Mouse (Mus musculus): Measurements from ENCODE around the gene Gm20379.

DNA sequence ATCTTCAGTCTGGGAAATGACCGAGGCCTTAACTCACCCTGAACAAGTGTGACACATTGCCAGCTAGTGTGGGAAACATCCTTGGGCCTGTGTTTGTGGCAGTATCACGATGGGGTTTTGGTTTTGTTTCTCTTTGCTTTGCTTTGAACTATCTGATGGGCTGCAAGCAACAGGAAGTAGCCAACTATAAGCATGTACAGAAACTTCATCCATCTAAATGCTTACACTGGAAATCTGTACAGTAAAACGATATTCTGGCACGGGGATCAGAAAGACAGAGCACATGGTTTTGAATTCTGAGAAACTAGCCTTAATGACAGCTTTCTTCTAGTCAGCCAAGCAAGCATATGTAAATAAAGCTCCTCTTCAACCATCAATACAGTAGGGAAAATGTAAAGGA lies 48.2 kb downstream of the Gm20379 start:
- no peak for TF ChIP-seq CTCF (IDR thresholded peaks at IDR 0.05; ENCODE audit: insufficient read depth, low read length)
- no peak for TF ChIP-seq POLR2A (IDR thresholded peaks at IDR 0.05; ENCODE audit: borderline replicate concordance, extremely low read depth, low read depth, low read length)
